Mouse (Mus musculus) neural tube, embryonic 14.5 days (tissue): ENCODE data around the gene Coro1c. TPM values are rescaled to one million over a fixed set of nuclear protein-coding genes. Genes with fewer than 3 reads are reported as not detected.

Experiments used
- ATAC-seq: fragments of 200-750 bp; cut with Nextera tagmentation; 2 replicates; pipeline ENCODE4 v1.8.0; 2017; ENCODE audit warnings: low read depth, mild to moderate bottlenecking, moderate TSS enrichment, moderate library complexity
- H3K27ac ChIP-seq: fragments of 300-500 bp; sonication (generic); 2 replicates; pipeline ENCODE4 v1.5.1; 2014; ENCODE audit warnings: low read depth, mild to moderate bottlenecking, control low read depth, low read length, moderate library complexity, mixed read lengths
- H3K27me3 ChIP-seq: fragments of 300-500 bp; sonication (generic); 2 replicates; pipeline ENCODE4 v1.6.1; 2014; ENCODE audit warnings: low read length; ENCODE audit not compliant: control insufficient read depth, insufficient read depth
- H3K36me3 ChIP-seq: fragments of 300-500 bp; sonication (generic); 2 replicates; pipeline ENCODE4 v1.6.1; 2014; ENCODE audit warnings: low read length, mixed read lengths; ENCODE audit not compliant: control insufficient read depth, insufficient read depth
- H3K4me1 ChIP-seq: fragments of 300-500 bp; sonication (generic); 2 replicates; pipeline ENCODE4 v1.6.1; 2014; ENCODE audit warnings: low read length; ENCODE audit not compliant: control insufficient read depth, insufficient read depth
- H3K4me2 ChIP-seq: fragments of 300-500 bp; sonication (generic); 2 replicates; pipeline ENCODE4 v1.6.1; 2014; ENCODE audit warnings: mild to moderate bottlenecking, low read depth, low read length, control low read depth
- H3K4me3 ChIP-seq: fragments of 300-500 bp; sonication (generic); 2 replicates; pipeline ENCODE4 v1.5.1; 2014; ENCODE audit warnings: low read depth, low read length, control low read depth, mixed read lengths
- H3K9ac ChIP-seq: fragments of 300-500 bp; sonication (generic); replicated peaks from 2 replicates; pipeline ENCODE4 v1.6.1; 2014; ENCODE audit warnings: low read depth, mild to moderate bottlenecking, control low read depth, low read length, mixed read lengths
- H3K9me3 ChIP-seq: fragments of 300-500 bp; sonication (generic); 2 replicates; pipeline ENCODE4 v1.6.1; 2016; ENCODE audit warnings: low read length; ENCODE audit not compliant: control insufficient read depth
- WGBS: fragments of 180-500 bp; shearing (Covaris S2); extraction: QIAGEN DNeasy Blood & Tissue Kit; methylation state at CpG from one replicate; pipeline ENCODE4 v1.1.7; 2014; 5-methylcytosine and 5-hydroxymethylcytosine counted together
- polyA plus RNA-seq: library from polyadenylated mRNA; unstranded; fragments of >200 nt; fragmentation: Nextera tagmentation; extraction: Ambion mirVana; gene quantifications from 2 replicates; pipeline ENCODE4 v1.2.1, GENCODE M21; 2014

Coro1c gene
- polyA plus RNA-seq, 1 experiment from 2014 or later: 148 TPM

DNA sequence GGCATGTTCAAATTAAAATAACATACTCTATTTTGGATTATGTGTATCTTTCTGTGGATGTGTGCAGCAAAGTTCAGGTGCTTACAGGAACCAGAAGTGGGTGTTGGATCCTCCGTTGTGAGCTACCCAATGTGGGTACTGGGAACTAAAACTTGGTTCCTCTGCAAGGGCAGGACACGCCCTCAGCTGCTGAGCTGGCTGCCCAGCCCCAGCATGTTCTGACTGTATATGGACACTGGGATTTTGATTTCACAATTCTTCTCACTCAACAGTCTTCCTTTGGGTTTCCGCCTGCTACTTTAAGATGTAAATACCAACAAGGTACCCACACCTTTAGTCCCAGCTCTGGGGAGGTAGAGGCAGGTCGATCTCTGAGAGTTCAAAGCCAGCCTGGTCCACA, 68.1 kb downstream of the Coro1c start:
- Histone ChIP-seq H3K4me2 (no peak overlapping the region), H3K36me3 (peaks cover 30% of the 10 kb centered on the region), H3K4me3 (no peak overlapping the region), H3K9me3 (no peaks in the 10 kb centered on the region), H3K9ac (no peak overlapping the region), H3K27me3 (no peaks in the 10 kb centered on the region), H3K27ac (no peak overlapping the region), H3K4me1 (no peaks in the 10 kb centered on the region)
- ATAC-seq: no peak
- WGBS: 92% methylated on average over 4 of the region's 4 CpGs

GRCm38 (mm10) chr5:113836961-113837360, 71.6 kb downstream of the Coro1c start:
- no peak for ATAC-seq
- Histone ChIP-seq H3K27me3 (no peaks in the 10 kb centered on the region), H3K4me1 (no peaks in the 10 kb centered on the region), H3K36me3 (peaks cover 5% of the 10 kb centered on the region; the same call in 1 of the 2 replicates), H3K27ac (no peak overlapping the region), H3K9ac (no peak overlapping the region), H3K9me3 (no peaks in the 10 kb centered on the region), H3K4me3 (no peak overlapping the region), H3K4me2 (no peak overlapping the region)
- WGBS: 85% methylated on average over 10 of the region's 10 CpGs

GRCm38 (mm10) chr5:113833316-113833947, 75.1 kb downstream of the Coro1c start:
- Histone ChIP-seq H3K9ac (no peak overlapping the region), H3K4me3 (no peak overlapping the region), H3K27me3 (no peaks in the 10 kb centered on the region), H3K36me3 (no peaks in the 10 kb centered on the region), H3K4me1 (no peaks in the 10 kb centered on the region), H3K4me2 (no peak overlapping the region), H3K27ac (no peak overlapping the region), H3K9me3 (no peaks in the 10 kb centered on the region)
- ATAC-seq: no peak
- WGBS: 72% methylated on average over 16 of the region's 16 CpGs

GRCm38 (mm10) chr5:113832490-113832901, 76.1 kb downstream of the Coro1c start, which contains the start of gene Selplg:
Gene Selplg, minus strand, starts transcription at chr5:113832644.
- Histone ChIP-seq H3K4me1 (no peaks in the 10 kb centered on the region), H3K27me3 (no peaks in the 10 kb centered on the region), H3K4me2 (no peak within 1 kb of the TSS), H3K9me3 (no peaks in the 10 kb centered on the region), H3K9ac (no peak within 1 kb of the TSS), H3K27ac (no peak within 1 kb of the TSS), H3K36me3 (no peaks in the 10 kb centered on the region), H3K4me3 (no peak within 1 kb of the TSS)
- WGBS: 32% methylated on average over 8 of the region's 8 CpGs
- no peak for ATAC-seq

GRCm38 (mm10) chr5:113831741-113832140, 76.8 kb downstream of the Coro1c start:
- Histone ChIP-seq H3K27me3 (no peaks in the 10 kb centered on the region), H3K4me2 (no peak overlapping the region), H3K4me3 (no peak overlapping the region), H3K9me3 (no peaks in the 10 kb centered on the region), H3K27ac (no peak overlapping the region), H3K9ac (no peak overlapping the region), H3K36me3 (no peaks in the 10 kb centered on the region), H3K4me1 (no peaks in the 10 kb centered on the region)
- WGBS: 69% methylated on average over 3 of the region's 3 CpGs
- no peak for ATAC-seq

DNA sequence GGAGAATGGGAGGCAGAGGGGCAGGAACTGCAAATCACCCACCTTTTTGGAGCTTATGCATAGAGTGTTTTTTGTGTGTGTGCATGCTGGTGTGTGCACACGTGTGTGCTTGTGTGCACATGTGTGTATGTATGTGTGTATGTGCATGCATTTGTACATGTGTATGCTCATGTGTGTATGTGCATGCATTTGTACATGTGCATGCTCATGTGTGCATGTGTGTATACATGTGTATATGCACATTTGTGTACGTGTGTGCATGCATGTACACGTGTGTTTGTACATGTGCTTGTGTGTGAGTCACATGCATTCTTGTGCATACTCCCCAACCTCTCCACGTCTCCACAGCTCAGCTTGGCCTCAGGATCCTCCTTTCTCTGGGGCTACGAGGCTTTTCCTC, 77.8 kb downstream of the Coro1c start:
- 89% methylated on average over 5 of the region's 5 CpGs for WGBS
- no peak overlapping the region for H3K4me3 ChIP-seq
- no peaks in the 10 kb centered on the region for H3K9me3 ChIP-seq
- no peaks in the 10 kb centered on the region for H3K4me1 ChIP-seq
- H3K36me3 ChIP-seq: no peaks in the 10 kb centered on the region
- no peak overlapping the region for H3K9ac ChIP-seq
- no peaks in the 10 kb centered on the region for H3K27me3 ChIP-seq
- no peak overlapping the region for H3K4me2 ChIP-seq
- no peak for ATAC-seq
- no peak overlapping the region for H3K27ac ChIP-seq

DNA sequence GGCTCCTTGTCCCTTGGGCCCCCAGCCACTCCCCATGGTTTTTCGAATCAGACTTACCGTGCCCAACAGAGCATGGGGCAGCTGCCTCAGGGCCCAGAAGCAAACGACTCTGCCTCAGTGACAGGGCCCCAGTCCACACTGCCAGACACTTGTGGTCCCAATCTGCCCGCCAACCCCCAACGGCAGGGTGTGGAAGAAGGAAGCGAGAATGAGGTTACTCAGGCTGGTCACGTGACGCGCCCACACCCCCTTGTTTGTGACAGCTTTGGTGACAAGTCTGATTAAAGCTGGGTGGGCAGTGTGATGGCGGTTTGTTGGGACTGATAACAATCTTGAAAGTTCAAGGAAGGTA, 78.3 kb downstream of the Coro1c start:
- ATAC-seq: no peak
- H3K9me3 ChIP-seq: no peaks in the 10 kb centered on the region
- no peak overlapping the region for H3K4me3 ChIP-seq
- H3K9ac ChIP-seq: no peak overlapping the region
- H3K4me2 ChIP-seq: no peak overlapping the region
- H3K27me3 ChIP-seq: no peaks in the 10 kb centered on the region
- no peak overlapping the region for H3K27ac ChIP-seq
- H3K4me1 ChIP-seq: no peaks in the 10 kb centered on the region
- WGBS: 74% methylated on average over 10 of the region's 10 CpGs
- H3K36me3 ChIP-seq: no peaks in the 10 kb centered on the region

DNA sequence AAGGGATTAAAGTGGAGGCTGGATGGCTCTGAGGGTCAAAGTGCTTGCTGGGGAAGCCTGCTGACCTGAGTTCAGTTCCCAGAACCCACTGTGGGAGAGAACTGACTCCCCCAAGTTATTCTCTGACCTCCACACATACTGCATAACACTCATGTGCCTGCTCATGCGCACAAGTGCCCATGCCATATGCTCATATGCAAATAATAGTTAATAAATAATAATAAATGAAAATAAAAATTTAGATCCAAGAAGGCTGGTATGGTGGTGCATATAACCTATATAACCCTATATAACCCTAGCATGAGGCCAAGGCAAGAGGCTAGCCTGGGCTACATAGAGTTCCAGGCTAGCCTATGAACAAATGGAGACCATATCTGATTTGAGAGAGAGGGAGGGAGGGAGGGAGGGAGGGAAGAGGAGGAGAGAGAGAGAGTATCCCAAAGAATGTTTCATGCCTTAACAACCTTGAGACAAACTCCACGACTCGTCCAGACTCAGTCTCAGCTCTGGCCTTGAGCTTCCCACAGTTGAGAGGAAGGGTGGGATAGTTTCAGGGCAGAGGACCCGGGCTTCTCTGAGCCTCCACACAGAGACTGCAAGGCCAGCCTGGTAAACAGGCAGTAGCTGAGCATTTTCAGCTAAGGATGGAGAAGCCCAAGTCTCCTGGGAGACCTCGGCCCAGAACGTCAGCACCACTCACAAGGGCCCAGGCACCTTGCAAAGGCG, 78.8 kb downstream of the Coro1c start:
- no peaks in the 10 kb centered on the region for H3K36me3 ChIP-seq
- no peak overlapping the region for H3K4me2 ChIP-seq
- no peaks in the 10 kb centered on the region for H3K9me3 ChIP-seq
- no peaks in the 10 kb centered on the region for H3K27me3 ChIP-seq
- no peak overlapping the region for H3K27ac ChIP-seq
- no peak for ATAC-seq
- H3K4me3 ChIP-seq: no peak overlapping the region
- no peaks in the 10 kb centered on the region for H3K4me1 ChIP-seq
- H3K9ac ChIP-seq: no peak overlapping the region
- 83% methylated on average over 7 of the region's 7 CpGs for WGBS

GRCm38 (mm10) chr5:113828481-113828880, 80.1 kb downstream of the Coro1c start:
- no peak for ATAC-seq
- no peaks in the 10 kb centered on the region for H3K4me1 ChIP-seq
- H3K9me3 ChIP-seq: no peaks in the 10 kb centered on the region
- no peaks in the 10 kb centered on the region for H3K27me3 ChIP-seq
- H3K4me2 ChIP-seq: no peak overlapping the region
- H3K9ac ChIP-seq: no peak overlapping the region
- H3K36me3 ChIP-seq: no peaks in the 10 kb centered on the region
- H3K4me3 ChIP-seq: no peak overlapping the region
- WGBS: 67% methylated on average over 7 of the region's 7 CpGs
- no peak overlapping the region for H3K27ac ChIP-seq
